Mouse (Mus musculus) erythroblast, embryonic 14.5 days (primary cell): Measurements from ENCODE around the gene Rhbdl1.

Source experiments
- GATA1 ChIP-seq: IDR thresholded peaks from 2 replicates; pipeline ENCODE4 v1.6.1; 2012; ENCODE audit warnings: low read length, inconsistent platforms, mixed read lengths
- TAL1 ChIP-seq: IDR thresholded peaks from 3 replicates; pipeline ENCODE4 v1.6.1; 2012; ENCODE audit warnings: low read length, inconsistent platforms, mixed read lengths

DNA sequence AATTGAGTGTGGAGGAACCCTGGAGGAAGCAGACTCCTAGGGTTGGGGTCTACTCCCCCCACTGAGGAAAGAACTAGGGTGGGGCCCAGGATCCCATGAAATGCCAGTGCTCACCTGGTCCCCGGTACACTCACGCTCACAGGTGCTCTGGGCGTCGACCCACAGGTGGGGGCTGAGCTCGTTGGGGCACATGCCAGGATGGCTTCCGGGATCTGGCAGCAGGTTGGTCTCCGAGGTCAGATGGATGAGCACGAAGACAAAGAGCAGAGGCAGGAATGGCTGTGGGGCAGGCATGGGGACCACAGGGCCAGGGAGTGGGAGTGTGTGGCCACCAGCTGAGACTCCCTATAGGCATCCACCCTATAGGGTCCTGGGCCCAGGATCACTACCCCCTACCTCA lies 42.7 kb upstream of the Rhbdl1 start:
- TF ChIP-seq GATA1: no peak
- no peak for TF ChIP-seq TAL1
